Mouse (Mus musculus) gastrocnemius, postnatal 4 days (tissue): ENCODE results near the gene Ihh. TPM values are rescaled to one million over a fixed set of nuclear protein-coding genes. Genes with fewer than 3 reads are reported as not detected.

ENCODE experiments used
- DNase-seq, 2 experiments: peaks; one replicate each; pipeline ENCODE4 v3.0.0; 2021 to 2022; ENCODE audit warnings: low spot score in 2 of 2, mixed read lengths in 2 of 2
- long read RNA-seq, 2 experiments: library from polyadenylated mRNA; stranded (forward); transcript quantifications; one replicate each; pipeline ENCODE4 v2.0.0; 2021
- total RNA-seq, 2 experiments: library from RNA; stranded (reverse); gene quantifications; 2 replicates each; pipeline ENCODE4 v1.2.3; 2021

Gene Ihh
- under 1 TPM; 0.15 to 0.21 TPM for total RNA-seq
- long read RNA-seq, experiment 1 = 0 reads
- long read RNA-seq, experiment 2 = 0 reads

DNA sequence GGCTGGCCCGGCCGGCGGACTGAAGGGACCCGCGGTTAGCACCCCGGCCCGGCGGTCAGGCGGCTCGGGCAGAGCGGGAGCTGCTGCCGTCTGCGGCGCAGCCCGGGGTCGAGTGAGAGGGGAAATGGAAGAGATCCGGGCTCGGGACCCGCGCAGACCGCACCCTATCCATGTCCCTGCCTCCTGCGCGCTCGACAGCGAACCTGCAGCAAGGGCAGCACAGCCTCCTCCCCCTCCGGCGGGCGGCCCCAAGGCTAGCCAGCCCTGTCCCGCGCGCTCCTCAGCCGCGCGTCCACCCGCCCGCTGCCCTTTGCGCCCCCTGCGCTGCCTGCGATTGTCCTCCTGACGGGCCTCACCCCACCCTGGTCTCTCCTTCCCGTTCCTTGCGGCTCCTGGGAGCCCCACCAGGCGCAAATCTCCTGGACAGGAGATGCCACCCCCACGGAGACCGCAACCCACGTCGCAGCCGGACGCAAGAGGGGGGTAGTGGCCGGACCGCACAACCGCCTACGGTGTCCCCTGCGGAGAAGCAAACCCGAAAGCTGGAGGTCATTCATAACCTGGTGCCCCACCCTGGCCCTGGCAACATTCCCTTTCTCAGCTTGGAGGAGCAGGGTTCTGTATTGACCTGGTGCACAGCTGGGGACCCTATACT, at the start of gene Ihh:
Gene Ihh (minus strand): TSS at position 117 of the 655 bp plus-strand sequence.
- DNase-seq = no peak

- DNase-seq = no peak
These were observed 49.7 kb upstream of the Ihh start for GRCm38 (mm10) chr1:75001183-75001582.

DNA sequence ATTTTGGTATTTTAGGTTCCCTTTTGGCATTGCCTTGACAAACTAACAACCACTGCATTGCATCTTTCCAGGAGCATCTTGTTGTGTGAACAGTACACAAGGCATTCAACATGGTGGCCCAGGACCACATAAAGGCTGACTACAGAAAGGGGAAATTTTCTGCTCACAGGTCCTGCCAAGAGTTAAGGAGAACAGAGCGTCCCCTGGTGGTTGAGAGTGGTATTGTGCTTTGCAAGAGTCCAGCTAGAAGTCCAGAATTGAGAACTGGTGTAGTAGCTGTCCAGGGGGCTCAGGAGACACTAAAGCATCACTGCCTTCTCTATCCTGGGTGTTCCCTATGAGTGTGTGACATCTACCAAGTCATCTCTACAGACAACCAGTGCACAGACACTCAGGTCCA, 49.0 kb upstream of the Ihh start:
- peak; percentile 14 to 20 for DNase-seq

DNA sequence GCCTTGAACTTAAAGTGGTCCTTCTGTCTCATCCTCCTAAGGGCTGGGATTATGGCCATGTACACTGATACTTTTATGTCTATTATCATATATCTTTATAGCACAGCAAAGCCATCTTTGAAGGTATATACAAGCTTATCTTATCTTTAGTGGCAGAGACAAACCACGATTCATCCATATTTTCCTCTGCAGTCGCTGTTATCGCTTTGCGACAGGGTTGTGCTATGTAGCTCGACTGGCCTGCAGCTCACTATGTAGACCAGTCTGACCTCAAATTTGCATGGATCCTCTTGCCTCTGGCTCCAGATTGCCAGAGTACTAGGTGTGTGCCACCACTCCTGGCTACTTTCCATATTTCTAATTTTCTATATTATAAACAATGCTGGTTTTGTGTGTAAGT, 47.7 kb upstream of the Ihh start:
- DNase-seq = no peak

- DNase-seq = no peak
These were observed 45.8 kb upstream of the Ihh start for GRCm38 (mm10) chr1:74997231-74997630.

GRCm38 (mm10) chr1:74977001-74977400, 25.5 kb upstream of the Ihh start:
- DNase-seq = no peak

DNA sequence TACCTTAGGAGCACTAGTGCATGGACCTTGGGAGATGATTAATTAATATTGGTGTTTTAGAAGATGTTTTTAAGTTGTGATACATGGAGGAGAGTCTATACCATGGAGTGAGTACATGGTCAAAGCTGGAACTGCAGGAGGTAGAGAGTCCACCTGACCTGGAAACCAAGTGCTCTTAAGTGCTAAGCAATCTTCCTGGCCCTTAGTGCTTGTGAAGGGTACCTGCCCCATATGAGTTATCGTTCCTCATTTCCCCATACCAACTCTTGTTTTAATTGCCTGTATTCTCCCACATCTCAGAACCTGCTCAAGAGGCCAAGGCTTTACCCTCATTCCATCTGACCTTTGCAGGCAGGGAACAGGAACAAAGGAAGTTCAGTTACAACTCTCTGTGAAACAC, 24.5 kb upstream of the Ihh start:
- DNase-seq = no peak

GRCm38 (mm10) chr1:74973590-74973989, 22.1 kb upstream of the Ihh start:
- DNase-seq = no peak

- DNase-seq = no peak
These were observed 20.0 kb upstream of the Ihh start for GRCm38 (mm10) chr1:74971353-74972050.

GRCm38 (mm10) chr1:74967962-74968580, 16.6 kb upstream of the Ihh start:
- DNase-seq = no peak

- DNase-seq = peak; percentile 53 to 77
These were observed 13.2 kb upstream of the Ihh start for GRCm38 (mm10) chr1:74964494-74965215.

- DNase-seq = no peak
These were observed 11.4 kb upstream of the Ihh start for GRCm38 (mm10) chr1:74962853-74963227.

DNA sequence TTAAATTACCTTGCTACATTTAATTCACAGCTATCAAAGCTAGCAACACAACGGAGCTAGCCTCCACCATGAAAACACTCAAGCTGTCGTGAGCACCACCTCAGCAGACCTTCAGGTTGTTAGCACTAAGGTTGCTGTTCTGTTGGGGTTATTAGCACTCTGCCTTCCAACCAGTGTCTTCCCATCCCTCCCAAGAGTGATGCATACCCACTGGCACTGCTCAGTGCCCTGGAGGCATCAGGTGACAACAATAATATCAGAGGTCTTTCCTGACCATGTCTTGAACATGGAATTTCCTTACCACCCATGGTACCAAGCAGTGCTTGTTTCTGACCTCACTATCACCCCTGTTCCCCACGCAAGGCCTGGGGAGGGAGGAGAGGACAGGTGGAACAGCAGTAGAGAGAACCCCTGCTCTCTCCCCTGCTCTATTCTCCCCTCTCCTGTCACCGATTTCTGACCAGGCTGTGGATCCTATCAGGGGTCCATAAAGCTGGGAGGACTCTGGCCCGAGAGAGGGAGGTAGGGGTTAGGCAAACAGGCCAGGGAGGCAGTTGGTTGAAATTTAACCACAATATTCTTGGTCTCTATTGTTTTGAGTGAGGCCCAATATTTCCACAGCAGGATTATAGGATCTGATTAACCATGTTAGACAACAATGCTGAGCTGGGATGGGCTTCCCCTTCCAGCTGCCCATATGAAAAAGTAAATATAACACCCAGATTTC, 10.8 kb upstream of the Ihh start:
- DNase-seq = no peak

GRCm38 (mm10) chr1:74961722-74962121, 10.2 kb upstream of the Ihh start:
- DNase-seq = no peak

- no peak for DNase-seq
These were observed 8.6 kb upstream of the Ihh start for GRCm38 (mm10) chr1:74960059-74960458.

DNA sequence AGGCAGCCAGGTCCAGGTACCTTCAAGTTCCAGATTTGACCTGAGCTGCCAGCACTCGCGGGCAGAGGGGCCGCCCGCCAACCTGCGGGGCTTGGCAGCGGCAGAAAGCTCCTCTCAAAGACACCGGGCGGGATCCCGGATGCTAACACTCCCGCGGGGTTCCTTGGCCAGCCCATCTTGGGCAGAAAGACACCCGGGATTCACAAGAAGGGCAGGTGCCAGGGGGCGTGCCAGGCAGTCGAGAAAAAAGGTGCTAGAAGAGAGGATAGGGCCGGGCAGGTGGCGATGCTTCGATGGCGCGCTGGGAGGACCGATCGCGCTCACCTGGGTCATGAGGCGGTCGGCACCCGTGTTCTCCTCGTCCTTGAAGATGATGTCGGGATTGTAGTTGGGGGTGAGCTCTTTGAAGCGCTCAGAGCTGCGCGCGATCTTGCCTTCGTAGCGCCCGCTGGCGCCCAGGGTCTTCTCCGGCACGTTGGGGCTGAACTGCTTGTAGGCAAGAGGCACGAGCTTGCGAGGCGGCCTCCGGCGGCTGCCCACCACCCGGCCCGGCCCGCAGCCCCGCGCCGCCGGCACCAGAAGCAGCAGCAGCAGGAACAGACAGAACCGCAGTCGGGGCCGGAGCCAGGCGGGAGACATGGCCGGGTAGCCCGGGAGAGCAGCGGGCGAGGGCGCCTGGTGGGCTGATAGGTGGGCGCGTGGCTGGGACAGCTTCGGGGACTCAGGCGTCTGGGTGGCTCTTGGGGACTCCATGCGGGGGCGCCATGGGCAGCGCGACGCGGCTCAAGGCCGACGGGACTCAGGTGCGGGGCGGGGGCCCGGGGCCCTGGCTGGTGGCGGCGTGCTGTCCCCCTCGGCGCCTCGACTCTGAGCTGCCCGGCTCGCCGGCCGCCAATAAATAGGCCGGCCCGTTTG, 639 bp downstream of the Ihh start:
- DNase-seq = no peak

- DNase-seq = no peak
These were observed 1.4 kb downstream of the Ihh start for GRCm38 (mm10) chr1:74950066-74950465.

DNA sequence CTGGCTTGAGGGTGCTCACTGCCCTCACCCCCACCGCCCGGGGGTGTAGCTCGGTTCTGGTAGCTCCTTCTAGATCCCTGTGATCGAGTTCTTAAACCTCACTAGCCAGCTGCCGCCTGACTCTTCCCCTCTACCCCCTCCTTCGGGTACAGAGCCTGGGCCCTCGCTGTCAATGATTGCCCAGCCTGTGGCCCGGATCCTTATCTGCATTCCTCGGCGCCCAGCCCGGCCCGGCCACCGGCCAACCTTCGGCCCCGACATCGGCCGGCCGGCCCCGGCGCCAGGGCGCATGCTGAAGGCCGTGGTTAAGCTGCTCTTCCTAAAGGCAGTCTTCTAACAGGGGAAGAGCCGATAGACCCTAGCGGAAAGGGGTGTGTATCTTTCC, 1.8 kb downstream of the Ihh start:
- no peak for DNase-seq

DNA sequence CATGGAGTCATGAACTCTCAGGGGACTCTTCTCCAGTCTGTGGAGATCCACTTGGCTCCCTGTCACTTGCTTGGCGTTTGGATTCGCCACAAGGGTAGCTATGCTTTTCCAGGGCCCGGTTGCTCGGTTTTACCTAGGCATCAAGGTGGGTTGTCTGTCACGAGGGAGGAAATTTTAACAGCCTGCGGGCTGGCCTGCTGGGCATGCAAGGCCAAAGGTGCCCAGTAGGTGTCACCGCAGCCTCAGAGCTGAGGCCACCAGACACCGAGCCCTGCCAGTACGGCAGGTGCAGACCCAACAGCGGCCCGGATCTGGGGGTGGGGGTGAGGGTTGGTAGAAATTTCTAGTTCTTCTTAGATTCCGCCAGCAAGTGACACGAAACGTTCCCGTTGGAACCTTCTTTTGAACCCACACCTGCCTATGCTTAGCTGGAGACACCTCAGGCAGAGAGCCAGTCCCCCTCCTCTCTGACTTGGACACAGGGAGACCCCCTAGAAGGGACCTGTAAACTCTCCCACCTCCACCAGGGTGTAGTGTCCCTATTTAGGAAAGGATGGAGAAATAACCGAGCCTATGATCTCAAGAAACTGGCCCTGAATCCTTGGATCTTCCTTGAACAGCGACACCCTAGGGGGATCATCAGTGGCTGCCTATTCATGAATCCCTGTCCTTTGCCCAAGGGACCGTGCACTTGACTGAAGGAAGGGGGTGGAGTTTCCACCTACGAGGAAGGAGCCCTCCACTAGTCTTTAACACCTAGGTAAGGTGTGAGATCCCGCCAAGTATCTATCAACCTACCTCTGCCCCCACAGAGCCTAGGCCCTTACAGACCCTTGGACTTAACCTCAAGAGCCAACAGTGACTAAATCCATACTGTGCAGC, 2.4 kb downstream of the Ihh start:
- DNase-seq = no peak
